19 mouse cellular contexts compared by ENCODE assay signal in the genomic region with DNA sequence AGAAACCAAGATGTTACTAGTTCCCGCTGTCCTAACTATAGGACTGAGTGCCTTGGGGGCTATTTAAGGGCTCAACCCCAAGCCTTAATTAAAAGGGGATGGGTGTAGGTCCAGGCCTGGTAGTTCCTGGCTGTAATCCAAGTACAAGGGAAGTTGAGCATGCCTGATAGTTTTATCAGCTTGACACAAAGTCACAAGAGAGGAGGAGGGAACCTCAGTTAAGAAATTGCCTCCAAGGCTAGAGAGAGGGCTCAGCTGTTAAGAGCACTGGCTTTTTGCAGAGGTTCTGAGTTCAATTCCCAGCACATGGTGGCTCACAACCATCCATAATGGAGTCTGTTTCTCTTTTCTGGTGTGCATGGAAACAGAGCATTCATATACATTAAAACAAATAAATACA.
DNase-seq lines count a peak whose midpoint lies in the region; ATAC-seq and TF ChIP-seq lines count a peak whose summit lies in the region.
"Had no signal": no experiment of that assay in that cellular context is flagged by ENCODE, and none has a peak within 500 bp of the region (broad histone marks: within the 10 kb centered on the region; RNA-seq: fewer than 3 reads in every experiment).

No protein-coding gene starts in this region.

- no peak for DNase-seq in liver, adult 2 months (ENCODE audit: extremely low read depth, low read depth, low spot score)
- DNase-seq in liver (no peak), MN1 (ENCODE audit: low spot score) (no peak)
- DNase-seq in liver, embryonic 14.5 days (ENCODE audit: low read depth in 3 of 3, low spot score in 3 of 3) = peak in 1 of 3 experiments; percentile 33
- DNase-seq in natural killer cell, adult 2 months (ENCODE audit: low spot score in 2 of 2) = no peak
- no peak for DNase-seq in midbrain, postnatal 0 days (ENCODE audit: low spot score)
- DNase-seq: cerebellum, adult 9-11 months; kidney, adult 9 months; right cerebral cortex, postnatal 4 days; thymus, postnatal 4 days had no signal

- H3K9me3 ChIP-seq in liver, embryonic 14.5 days (ENCODE audit: control insufficient read depth, low read length) = no peaks in the 10 kb centered on the region
- no peaks in the 10 kb centered on the region for H3K9me3 ChIP-seq in midbrain, postnatal 0 days (ENCODE audit: low read length)
- H3K9me3 ChIP-seq: embryonic facial prominence, embryonic 12.5 days; forebrain, embryonic 12.5 days; midbrain, embryonic 15.5 days; neural tube, embryonic 12.5 days had no signal

- TF ChIP-seq CTCF in liver, adult 2 months (IDR thresholded peaks at IDR 0.05; ENCODE audit: low read depth, low read length) = no peak
- no peak for TF ChIP-seq CTCF in liver, embryonic 14.5 days (IDR thresholded peaks at IDR 0.05; ENCODE audit: low read depth)
- TF ChIP-seq CTCF in midbrain, postnatal 0 days (IDR thresholded peaks at IDR 0.05) = no peak

- H3K27me3 ChIP-seq in liver, adult 2 months (ENCODE audit: control insufficient read depth, insufficient read depth, low read length) = no peaks in the 10 kb centered on the region
- H3K27me3 ChIP-seq in liver, embryonic 14.5 days (ENCODE audit: control insufficient read depth, insufficient read depth, low read length) = no peaks in the 10 kb centered on the region
- no peaks in the 10 kb centered on the region for H3K27me3 ChIP-seq in midbrain, postnatal 0 days (ENCODE audit: insufficient read depth, low read length)
- H3K27me3 ChIP-seq: CH12.LX; embryonic facial prominence, embryonic 12.5 days; forebrain, embryonic 12.5 days; midbrain, embryonic 15.5 days; neural tube, embryonic 12.5 days had no signal

- peak overlapping the region; percentile 19; the same call in 1 of the 2 replicates for H3K27ac ChIP-seq in liver, adult 2 months (replicated peaks; ENCODE audit: insufficient read depth, low read depth, low read length)
- peak overlapping the region; percentile 66 for H3K27ac ChIP-seq in brown adipose tissue, adult 24 weeks (replicated peaks; ENCODE audit: low read depth, low read length)
- H3K27ac ChIP-seq in liver, embryonic 14.5 days = no peak overlapping the region
- no peak overlapping the region for H3K27ac ChIP-seq in midbrain, postnatal 0 days (ENCODE audit: low read depth, low read length)
- H3K27ac ChIP-seq: embryonic facial prominence, embryonic 12.5 days; forebrain, embryonic 12.5 days; hindbrain, embryonic 14.5 days; macrophage; midbrain, embryonic 15.5 days; neural tube, embryonic 12.5 days had no signal

- peak; percentile 86 for ATAC-seq in erythroid progenitor cell, adult 5-6 weeks (replicated peaks; ENCODE audit: low FRiP score, poor library complexity, severe bottlenecking)
- ATAC-seq in liver, embryonic 14.5 days (ENCODE audit: insufficient read depth) = peak; percentile 64; the same call in 1 of the 2 replicates
- no peak for ATAC-seq in midbrain, postnatal 0 days (ENCODE audit: low FRiP score)
- ATAC-seq: midbrain, embryonic 15.5 days had no signal

- no peak overlapping the region for H3K4me2 ChIP-seq in liver, embryonic 14.5 days (ENCODE audit: low read depth)
- H3K4me2 ChIP-seq in midbrain, postnatal 0 days (ENCODE audit: low read depth, low read length, poor library complexity, severe bottlenecking) = no peak overlapping the region
- H3K4me2 ChIP-seq: embryonic facial prominence, embryonic 12.5 days; forebrain, embryonic 12.5 days; hindbrain, embryonic 14.5 days; midbrain, embryonic 15.5 days; neural tube, embryonic 12.5 days had no signal

- H3K4me3 ChIP-seq in liver, adult 2 months (ENCODE audit: insufficient read depth, low read depth, low read length) = no peak overlapping the region
- H3K4me3 ChIP-seq in brown adipose tissue, adult 24 weeks (ENCODE audit: insufficient read depth, low read depth, low read length) = no peak overlapping the region
- no peak overlapping the region for H3K4me3 ChIP-seq in liver, embryonic 14.5 days (ENCODE audit: insufficient read depth in 1 of 2, low read depth in 2 of 2, low read length in 2 of 2)
- no peak overlapping the region for H3K4me3 ChIP-seq in midbrain, postnatal 0 days (ENCODE audit: low read depth, low read length)
- H3K4me3 ChIP-seq: embryonic facial prominence, embryonic 12.5 days; forebrain, embryonic 12.5 days; midbrain, embryonic 15.5 days; neural tube, embryonic 12.5 days had no signal

- H3K4me1 ChIP-seq in liver, adult 2 months (ENCODE audit: control insufficient read depth, insufficient read depth, low read length) = peaks cover 21% of the 10 kb centered on the region
- H3K4me1 ChIP-seq in brown adipose tissue, adult 24 weeks (ENCODE audit: control insufficient read depth, insufficient read depth, insufficient read length, low read length) = peaks cover 42% of the 10 kb centered on the region
- H3K4me1 ChIP-seq in liver, embryonic 14.5 days (replicated peaks; ENCODE audit: control insufficient read depth in 2 of 2, insufficient read depth in 2 of 2, low read length in 1 of 2) = peaks cover 8 to 24% of the 10 kb centered on the region in 2 experiments
- no peaks in the 10 kb centered on the region for H3K4me1 ChIP-seq in midbrain, postnatal 0 days (ENCODE audit: insufficient read depth, low read length)

- H3K36me3 ChIP-seq in liver, adult 2 months (ENCODE audit: control insufficient read depth, insufficient read depth, low read length) = no peaks in the 10 kb centered on the region
- H3K36me3 ChIP-seq in liver, embryonic 14.5 days (replicated peaks; ENCODE audit: control insufficient read depth, insufficient read depth, low read depth) = no peaks in the 10 kb centered on the region
- no peaks in the 10 kb centered on the region for H3K36me3 ChIP-seq in midbrain, postnatal 0 days (ENCODE audit: insufficient read depth, low read length)
- H3K36me3 ChIP-seq: embryonic facial prominence, embryonic 12.5 days; forebrain, embryonic 12.5 days; midbrain, embryonic 15.5 days; neural tube, embryonic 12.5 days had no signal

- TF ChIP-seq POLR2A in liver, adult 2 months (IDR thresholded peaks at IDR 0.05; ENCODE audit: extremely low read depth, insufficient read depth, low read length) = no peak

- 92% methylated on average over 1 of the region's 1 CpGs for WGBS in liver, adult 2 months
- WGBS in liver, embryonic 14.5 days (ENCODE audit: insufficient replicate concordance) = 53% methylated on average over 1 of the region's 1 CpGs
- 74% methylated on average over 1 of the region's 1 CpGs for WGBS in midbrain, postnatal 0 days

- H3K9ac ChIP-seq in liver, adult 2 months (ENCODE audit: low read depth, low read length) = no peak overlapping the region
- H3K9ac ChIP-seq in liver, embryonic 14.5 days (replicated peaks) = no peak overlapping the region
- no peak overlapping the region for H3K9ac ChIP-seq in midbrain, postnatal 0 days (replicated peaks; ENCODE audit: low read length, poor library complexity, severe bottlenecking)
- H3K9ac ChIP-seq: embryonic facial prominence, embryonic 12.5 days; forebrain, embryonic 12.5 days; hindbrain, embryonic 14.5 days; midbrain, embryonic 15.5 days; neural tube, embryonic 12.5 days had no signal

- peaks cover 25% of the 10 kb centered on the region; the same call in 1 of the 2 replicates for H3K79me2 ChIP-seq in liver, adult 2 months (ENCODE audit: control insufficient read depth, insufficient read depth, low read length)

- TF ChIP-seq EP300 in liver, embryonic 14.5 days (IDR thresholded peaks at IDR 0.05; ENCODE audit: low read depth) = peak; percentile 71

Comparison
In these comparisons a context has a peak if more than half of its experiments do, and no peak if none do; other contexts are left out.
1. H3K27ac ChIP-seq: peak in liver, adult 2 months (single experiment) and brown adipose tissue, adult 24 weeks (single experiment); none in liver, embryonic 14.5 days (single experiment) and midbrain, postnatal 0 days (single experiment).